In the genomic region with DNA sequence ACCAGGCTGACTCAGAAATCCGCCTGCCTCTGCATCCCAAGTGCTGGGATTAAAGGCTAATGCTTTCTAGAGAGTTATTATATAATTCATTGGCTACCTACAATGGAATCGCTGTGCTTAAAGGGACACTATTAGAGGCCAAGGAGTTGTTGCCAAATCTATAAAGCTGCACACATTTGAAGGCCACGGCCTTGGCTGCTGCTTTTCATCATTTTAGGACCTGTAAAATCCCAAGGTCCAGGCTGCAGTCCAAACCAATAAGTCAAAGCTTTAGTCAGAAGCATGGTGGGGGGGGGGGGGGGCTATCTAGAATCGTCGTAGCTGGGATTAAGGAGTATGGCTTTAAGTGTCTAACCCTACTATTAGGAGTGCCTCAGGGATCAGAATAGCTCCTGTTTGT, we compare ENCODE assay signal across 23 mouse cellular contexts. TPM values are rescaled to one million over a fixed set of nuclear protein-coding genes. Genes with fewer than 3 reads are reported as not detected.
DNase-seq lines count a peak whose midpoint lies in the region; ATAC-seq and TF ChIP-seq lines count a peak whose summit lies in the region.
"Had no signal": no experiment of that assay in that cellular context is flagged by ENCODE, and none has a peak within 500 bp of the region (broad histone marks: within the 10 kb centered on the region; RNA-seq: fewer than 3 reads in every experiment).

No protein-coding gene starts in this region.

- no peak overlapping the region for H3K4me2 ChIP-seq in kidney, postnatal 0 days (ENCODE audit: low read length)
- H3K4me2 ChIP-seq in midbrain, embryonic 13.5 days (replicated peaks), result no peak overlapping the region
- H3K4me2 ChIP-seq: embryonic facial prominence, embryonic 12.5 days; embryonic facial prominence, embryonic 15.5 days; heart, embryonic 13.5 days; hindbrain, embryonic 12.5 days; hindbrain, embryonic 15.5 days had no signal

- no peaks in the 10 kb centered on the region for H3K36me3 ChIP-seq in kidney, postnatal 0 days (ENCODE audit: insufficient read depth, low read length)
- H3K36me3 ChIP-seq in midbrain, embryonic 13.5 days, result no peaks in the 10 kb centered on the region
- H3K36me3 ChIP-seq: embryonic facial prominence, embryonic 12.5 days; embryonic facial prominence, embryonic 15.5 days; heart, embryonic 13.5 days; hindbrain, embryonic 12.5 days; hindbrain, embryonic 15.5 days had no signal

- no peaks in the 10 kb centered on the region for H3K4me1 ChIP-seq in kidney, postnatal 0 days (replicated peaks; ENCODE audit: insufficient read depth, low read length)
- H3K4me1 ChIP-seq in midbrain, embryonic 13.5 days (replicated peaks), result no peaks in the 10 kb centered on the region
- H3K4me1 ChIP-seq: embryonic facial prominence, embryonic 12.5 days; embryonic facial prominence, embryonic 15.5 days; hindbrain, embryonic 12.5 days; hindbrain, embryonic 15.5 days had no signal

- no peak overlapping the region for H3K9ac ChIP-seq in kidney, postnatal 0 days (ENCODE audit: low read depth, low read length)
- H3K9ac ChIP-seq in midbrain, embryonic 13.5 days (replicated peaks), result no peak overlapping the region
- H3K9ac ChIP-seq: embryonic facial prominence, embryonic 12.5 days; embryonic facial prominence, embryonic 15.5 days; forebrain, postnatal 0 days; heart, embryonic 13.5 days; hindbrain, embryonic 12.5 days; hindbrain, embryonic 15.5 days had no signal

- H3K4me3 ChIP-seq in kidney, postnatal 0 days (replicated peaks; ENCODE audit: low read depth, low read length), result no peak overlapping the region
- H3K4me3 ChIP-seq in midbrain, embryonic 13.5 days (replicated peaks), result no peak overlapping the region
- H3K4me3 ChIP-seq: embryonic facial prominence, embryonic 12.5 days; embryonic facial prominence, embryonic 15.5 days; heart, embryonic 13.5 days; hindbrain, embryonic 12.5 days; hindbrain, embryonic 15.5 days had no signal

- no peak overlapping the region for H3K27ac ChIP-seq in kidney, postnatal 0 days
- H3K27ac ChIP-seq in midbrain, embryonic 13.5 days, result no peak overlapping the region
- H3K27ac ChIP-seq: embryonic facial prominence, embryonic 12.5 days; embryonic facial prominence, embryonic 15.5 days; heart, embryonic 13.5 days; hindbrain, embryonic 12.5 days; hindbrain, embryonic 15.5 days had no signal

- no peak for ATAC-seq in kidney, postnatal 0 days (replicated peaks; ENCODE audit: low FRiP score, low read depth)
- ATAC-seq in midbrain, embryonic 13.5 days, result no peak
- ATAC-seq: CD4-positive, CD25-positive, alpha-beta regulatory T cell, adult 4 months; forebrain, embryonic 14.5 days; forebrain, postnatal 0 days had no signal

- peak; percentile 35 for DNase-seq in kidney, postnatal 0 days (ENCODE audit: low spot score)
- DNase-seq in kidney, postnatal 10 days, result no peak
- peak; percentile 65 for DNase-seq in adrenal gland, postnatal 10 days
- DNase-seq in adrenal gland, postnatal 25 days, result peak; percentile 52
- DNase-seq in gastrocnemius, adult 18-20 months (ENCODE audit: low spot score), result no peak
- DNase-seq: cerebellum, adult 11 months; cerebellum, adult 2 months; cerebellum, adult 9-11 months; cerebellum, postnatal 25 days; forebrain, postnatal 0 days; gastrocnemius, postnatal 25 days; heart, adult 18-20 months; heart, postnatal 14 days; heart, postnatal 4 days; kidney, adult 11 months had no signal

- H3K9me3 ChIP-seq in kidney, postnatal 0 days (replicated peaks; ENCODE audit: low read length), result no peaks in the 10 kb centered on the region
- no peaks in the 10 kb centered on the region for H3K9me3 ChIP-seq in midbrain, embryonic 13.5 days
- H3K9me3 ChIP-seq: embryonic facial prominence, embryonic 12.5 days; embryonic facial prominence, embryonic 15.5 days; heart, embryonic 13.5 days; hindbrain, embryonic 12.5 days; hindbrain, embryonic 15.5 days had no signal

- 71% methylated on average over 5 of the region's 5 CpGs for WGBS in kidney, postnatal 0 days
- 85% methylated on average over 5 of the region's 5 CpGs for WGBS in midbrain, embryonic 13.5 days

- TF ChIP-seq CTCF in kidney, postnatal 0 days (IDR thresholded peaks at IDR 0.05; ENCODE audit: low read depth), result no peak

- no peaks in the 10 kb centered on the region for H3K27me3 ChIP-seq in kidney, postnatal 0 days (ENCODE audit: insufficient read depth, low read length)
- no peaks in the 10 kb centered on the region for H3K27me3 ChIP-seq in midbrain, embryonic 13.5 days
- H3K27me3 ChIP-seq: embryonic facial prominence, embryonic 12.5 days; embryonic facial prominence, embryonic 15.5 days; heart, embryonic 13.5 days; hindbrain, embryonic 12.5 days; hindbrain, embryonic 15.5 days had no signal

RNA-seq across cellular contexts. Expression of gene Sgms1, which starts 9.0 kb away (rescaled TPM):
- polyA plus RNA-seq in kidney, postnatal 0 days (2015; fragmentation: Nextera tagmentation; extraction: Ambion mirVana), result 42.4 and 46.1 TPM in 2 replicates
- 10 to 100 TPM; 56.3 to 58.4 TPM for total RNA-seq in adrenal gland, postnatal 10 days (2021)
- 87.0 and 93.2 TPM in 2 replicates for total RNA-seq in adrenal gland, postnatal 25 days (2021)
- 10 to 100 TPM; 55.6 to 56.4 TPM for total RNA-seq in gastrocnemius, adult 18-20 months (2021)
- 11.1 and 12.7 TPM in 2 replicates for polyA plus RNA-seq in midbrain, embryonic 13.5 days (2015; fragmentation: Nextera tagmentation; extraction: Ambion mirVana)

Comparison
In these comparisons a context has a peak if more than half of its experiments do, and no peak if none do; other contexts are left out.
1. DNase-seq: peak in kidney, postnatal 0 days (single experiment), adrenal gland, postnatal 10 days (single experiment) and adrenal gland, postnatal 25 days (single experiment); none in kidney, postnatal 10 days (single experiment) and gastrocnemius, adult 18-20 months (single experiment).